ENCODE assay signal across 10 mouse cellular contexts in the genomic region with DNA sequence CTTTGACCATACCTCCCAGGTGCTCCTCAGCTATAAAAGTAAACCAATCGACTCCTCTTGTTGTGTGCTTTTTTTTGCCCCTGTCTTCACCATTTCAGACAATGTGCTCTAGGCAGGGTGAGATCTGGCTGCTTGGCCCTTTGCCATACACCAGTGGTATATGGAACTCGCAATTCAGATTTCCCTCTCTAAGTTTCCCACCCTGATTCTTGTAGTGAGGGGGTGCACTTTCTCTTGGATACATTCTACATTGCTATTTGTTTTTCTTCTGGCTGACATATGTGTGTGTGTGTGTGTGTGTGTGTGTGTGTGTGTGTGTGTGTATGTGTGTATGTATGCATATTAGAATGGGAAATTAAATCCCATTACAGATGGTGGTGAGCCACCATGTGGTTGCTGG.
"Had no signal": no experiment of that assay in that cellular context is flagged by ENCODE, and none has a peak within 500 bp of the region (broad histone marks: within the 10 kb centered on the region; RNA-seq: fewer than 3 reads in every experiment).

No protein-coding gene starts in this region.

- H3K27me3 ChIP-seq: liver, embryonic 13.5 days had no signal

- DNase-seq: kidney, postnatal 14 days; kidney, postnatal 4 days; liver, embryonic 13.5 days; lung, adult 2 months; lung, postnatal 14 days; lung, postnatal 4 days; midbrain, embryonic 14.5 days; thymus, adult 18-20 months; thymus, postnatal 36 days had no signal

- H3K4me3 ChIP-seq: liver, embryonic 13.5 days had no signal

- H3K9ac ChIP-seq: liver, embryonic 13.5 days had no signal

- H3K4me1 ChIP-seq: liver, embryonic 13.5 days had no signal

- H3K4me2 ChIP-seq: liver, embryonic 13.5 days; midbrain, embryonic 11.5 days had no signal

- H3K27ac ChIP-seq: liver, embryonic 13.5 days had no signal

- H3K9me3 ChIP-seq: liver, embryonic 13.5 days had no signal

- H3K36me3 ChIP-seq: liver, embryonic 13.5 days had no signal
